Mouse (Mus musculus) C2C12 (cell line): ENCODE results near the gene Actbl2.

Experiments used
- CEBPB ChIP-seq: IDR thresholded peaks from one replicate; pipeline ENCODE4 v1.6.1; 2011; ENCODE audit warnings: low read depth, mild to moderate bottlenecking, control low read depth, moderate library complexity
- CTCF ChIP-seq: IDR thresholded peaks from one replicate; pipeline ENCODE4 v1.5.1; 2011; ENCODE audit not compliant: control insufficient read depth, insufficient read depth, insufficient read length
- MAX ChIP-seq: IDR thresholded peaks from one replicate; pipeline ENCODE4 v1.6.1; 2011; ENCODE audit warnings: mild to moderate bottlenecking, control low read depth
- MYOD1 ChIP-seq: IDR thresholded peaks from one replicate; pipeline ENCODE4 v1.6.1; 2011; ENCODE audit warnings: low read depth; ENCODE audit not compliant: control insufficient read depth, insufficient read length
- USF1 ChIP-seq: IDR thresholded peaks from one replicate; pipeline ENCODE4 v1.6.1; 2011; ENCODE audit warnings: low read depth, mild to moderate bottlenecking, control low read depth, moderate library complexity

DNA sequence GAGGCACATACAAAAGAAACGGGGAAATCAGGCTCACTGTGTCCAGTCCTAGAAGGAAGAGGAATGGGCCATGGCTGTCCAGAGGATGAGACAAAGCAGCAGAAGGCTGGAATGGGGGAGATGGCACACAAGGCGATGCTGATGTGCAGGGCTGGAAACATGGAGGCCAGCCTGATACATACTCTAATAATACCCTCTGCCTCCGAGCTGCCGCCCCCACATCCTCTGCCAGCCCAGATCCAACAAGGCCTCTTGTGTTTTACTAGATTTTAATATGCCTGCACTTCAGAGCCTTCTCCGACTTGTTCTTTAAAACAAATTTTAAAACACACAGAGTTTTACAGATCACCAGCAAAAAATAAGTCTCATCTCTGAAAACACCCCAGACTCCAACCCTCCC is 14.2 kb downstream of the Actbl2 start:
- no peak for TF ChIP-seq CTCF
- no peak for TF ChIP-seq CEBPB
- no peak for TF ChIP-seq MAX
- TF ChIP-seq MYOD1, result no peak
- TF ChIP-seq USF1, result no peak
